Mouse (Mus musculus): Measurements from ENCODE around the gene Tnks2. TPM values are rescaled to one million over a fixed set of nuclear protein-coding genes. Genes with fewer than 3 reads are reported as not detected.

Tnks2 gene
- polyA plus RNA-seq, 1 experiment from 2014 or later: 79.5 TPM

GRCm38 (mm10) chr19:36834532-36835431, 750 bp downstream of the Tnks2 start:
- Histone ChIP-seq H3K9me3 (ENCODE audit: control insufficient read depth, low read length) (no peaks in the 10 kb centered on the region), H3K4me3 (ENCODE audit: low read depth, low read length) (peak overlapping the region; percentile 97), H3K9ac (ENCODE audit: low read depth, low read length) (peak overlapping the region; percentile 99), H3K36me3 (ENCODE audit: control insufficient read depth, insufficient read depth, low read length) (0 out of 2 replicates have a peak, but pooled peaks cover 11% of the 10 kb centered on the region), H3K4me2 (ENCODE audit: low read depth, low read length) (peak overlapping the region; percentile 67), H3K27me3 (replicated peaks; ENCODE audit: control insufficient read depth, insufficient read depth, low read length) (no peaks in the 10 kb centered on the region), H3K27ac (replicated peaks; ENCODE audit: low read depth, low read length) (peak overlapping the region; percentile 99), H3K4me1 (ENCODE audit: control insufficient read depth, insufficient read depth, low read length) (peaks cover 16% of the 10 kb centered on the region)
- ATAC-seq (ENCODE audit: low read depth) (peak; percentile 34), DNase-seq (ENCODE audit: low spot score) (peak; percentile 62)
- 2% methylated on average over 20 of the region's 62 CpGs for WGBS

- DNase-seq (ENCODE audit: low spot score) (no peak), ATAC-seq (ENCODE audit: low read depth) (no peak)
- Histone ChIP-seq H3K9ac (ENCODE audit: low read depth, low read length) (peak overlapping the region; percentile 54), H3K36me3 (ENCODE audit: control insufficient read depth, insufficient read depth, low read length) (peaks cover 15% of the 10 kb centered on the region; the same call in 1 of the 2 replicates), H3K27ac (replicated peaks; ENCODE audit: low read depth, low read length) (no peak overlapping the region), H3K27me3 (replicated peaks; ENCODE audit: control insufficient read depth, insufficient read depth, low read length) (no peaks in the 10 kb centered on the region), H3K4me3 (ENCODE audit: low read depth, low read length) (peak overlapping the region; percentile 97), H3K9me3 (ENCODE audit: control insufficient read depth, low read length) (no peaks in the 10 kb centered on the region), H3K4me1 (ENCODE audit: control insufficient read depth, insufficient read depth, low read length) (peaks cover 16% of the 10 kb centered on the region), H3K4me2 (ENCODE audit: low read depth, low read length) (peak overlapping the region; percentile 67)
- WGBS: 47% methylated on average over 4 of the region's 4 CpGs
These were observed 2.0 kb downstream of the Tnks2 start for GRCm38 (mm10) chr19:36836035-36836434.

GRCm38 (mm10) chr19:36840301-36840700, 6.3 kb downstream of the Tnks2 start:
- Histone ChIP-seq H3K4me1 (ENCODE audit: control insufficient read depth, insufficient read depth, low read length) (peaks cover 10% of the 10 kb centered on the region; the same call in 1 of the 2 replicates), H3K4me3 (ENCODE audit: low read depth, low read length) (no peak overlapping the region), H3K9me3 (ENCODE audit: control insufficient read depth, low read length) (no peaks in the 10 kb centered on the region), H3K27ac (replicated peaks; ENCODE audit: low read depth, low read length) (no peak overlapping the region), H3K27me3 (replicated peaks; ENCODE audit: control insufficient read depth, insufficient read depth, low read length) (no peaks in the 10 kb centered on the region), H3K4me2 (ENCODE audit: low read depth, low read length) (no peak overlapping the region), H3K36me3 (ENCODE audit: control insufficient read depth, insufficient read depth, low read length) (peaks cover 37% of the 10 kb centered on the region), H3K9ac (ENCODE audit: low read depth, low read length) (no peak overlapping the region)
- ATAC-seq (ENCODE audit: low read depth): no peak
- 96% methylated on average over 3 of the region's 3 CpGs for WGBS
- DNase-seq (ENCODE audit: low spot score): no peak

GRCm38 (mm10) chr19:36843866-36844265, 9.8 kb downstream of the Tnks2 start:
- no peak overlapping the region for H3K4me2 ChIP-seq (ENCODE audit: low read depth, low read length)
- H3K9me3 ChIP-seq (ENCODE audit: control insufficient read depth, low read length): no peaks in the 10 kb centered on the region
- H3K4me3 ChIP-seq (ENCODE audit: low read depth, low read length): no peak overlapping the region
- peaks cover 63% of the 10 kb centered on the region for H3K36me3 ChIP-seq (ENCODE audit: control insufficient read depth, insufficient read depth, low read length)
- H3K27ac ChIP-seq (replicated peaks; ENCODE audit: low read depth, low read length): no peak overlapping the region
- H3K9ac ChIP-seq (ENCODE audit: low read depth, low read length): no peak overlapping the region
- WGBS: 95% methylated on average over 11 of the region's 11 CpGs
- H3K4me1 ChIP-seq (ENCODE audit: control insufficient read depth, insufficient read depth, low read length): no peaks in the 10 kb centered on the region
- no peak for ATAC-seq (ENCODE audit: low read depth)
- no peaks in the 10 kb centered on the region for H3K27me3 ChIP-seq (replicated peaks; ENCODE audit: control insufficient read depth, insufficient read depth, low read length)
- DNase-seq (ENCODE audit: low spot score): no peak

- Histone ChIP-seq H3K4me3 (ENCODE audit: low read depth, low read length) (no peak overlapping the region), H3K9ac (ENCODE audit: low read depth, low read length) (no peak overlapping the region), H3K36me3 (ENCODE audit: control insufficient read depth, insufficient read depth, low read length) (peaks cover 70% of the 10 kb centered on the region), H3K4me2 (ENCODE audit: low read depth, low read length) (no peak overlapping the region), H3K27ac (replicated peaks; ENCODE audit: low read depth, low read length) (no peak overlapping the region), H3K4me1 (ENCODE audit: control insufficient read depth, insufficient read depth, low read length) (no peaks in the 10 kb centered on the region), H3K27me3 (replicated peaks; ENCODE audit: control insufficient read depth, insufficient read depth, low read length) (no peaks in the 10 kb centered on the region), H3K9me3 (ENCODE audit: control insufficient read depth, low read length) (no peaks in the 10 kb centered on the region)
- WGBS: 93% methylated on average over 5 of the region's 5 CpGs
- ATAC-seq (ENCODE audit: low read depth) (no peak), DNase-seq (ENCODE audit: low spot score) (no peak)
These were observed 11.9 kb downstream of the Tnks2 start for GRCm38 (mm10) chr19:36845924-36846323.

- no peak overlapping the region for H3K4me3 ChIP-seq (ENCODE audit: low read depth, low read length)
- H3K4me1 ChIP-seq (ENCODE audit: control insufficient read depth, insufficient read depth, low read length): no peaks in the 10 kb centered on the region
- H3K27me3 ChIP-seq (replicated peaks; ENCODE audit: control insufficient read depth, insufficient read depth, low read length): no peaks in the 10 kb centered on the region
- no peak overlapping the region for H3K4me2 ChIP-seq (ENCODE audit: low read depth, low read length)
- no peaks in the 10 kb centered on the region for H3K9me3 ChIP-seq (ENCODE audit: control insufficient read depth, low read length)
- DNase-seq (ENCODE audit: low spot score): no peak
- ATAC-seq (ENCODE audit: low read depth): no peak
- H3K36me3 ChIP-seq (ENCODE audit: control insufficient read depth, insufficient read depth, low read length): peaks cover 91% of the 10 kb centered on the region
- H3K27ac ChIP-seq (replicated peaks; ENCODE audit: low read depth, low read length): no peak overlapping the region
- no peak overlapping the region for H3K9ac ChIP-seq (ENCODE audit: low read depth, low read length)
- 89% methylated on average over 2 of the region's 2 CpGs for WGBS
These were observed 19.8 kb downstream of the Tnks2 start for GRCm38 (mm10) chr19:36853831-36854230.

- Histone ChIP-seq H3K36me3 (ENCODE audit: control insufficient read depth, insufficient read depth, low read length) (peaks cover 92% of the 10 kb centered on the region), H3K4me1 (ENCODE audit: control insufficient read depth, insufficient read depth, low read length) (no peaks in the 10 kb centered on the region), H3K27me3 (replicated peaks; ENCODE audit: control insufficient read depth, insufficient read depth, low read length) (no peaks in the 10 kb centered on the region), H3K9ac (ENCODE audit: low read depth, low read length) (no peak overlapping the region), H3K4me3 (ENCODE audit: low read depth, low read length) (no peak overlapping the region), H3K4me2 (ENCODE audit: low read depth, low read length) (no peak overlapping the region), H3K9me3 (ENCODE audit: control insufficient read depth, low read length) (no peaks in the 10 kb centered on the region), H3K27ac (replicated peaks; ENCODE audit: low read depth, low read length) (no peak overlapping the region)
- DNase-seq (ENCODE audit: low spot score) (no peak), ATAC-seq (ENCODE audit: low read depth) (no peak)
- WGBS: 89% methylated on average over 9 of the region's 9 CpGs
These were observed 23.8 kb downstream of the Tnks2 start for GRCm38 (mm10) chr19:36857851-36858250.

GRCm38 (mm10) chr19:36860393-36860792, 26.4 kb downstream of the Tnks2 start:
- WGBS: 93% methylated on average over 5 of the region's 5 CpGs
- Histone ChIP-seq H3K4me1 (ENCODE audit: control insufficient read depth, insufficient read depth, low read length) (no peaks in the 10 kb centered on the region), H3K4me3 (ENCODE audit: low read depth, low read length) (no peak overlapping the region), H3K36me3 (ENCODE audit: control insufficient read depth, insufficient read depth, low read length) (peaks cover 86% of the 10 kb centered on the region), H3K27me3 (replicated peaks; ENCODE audit: control insufficient read depth, insufficient read depth, low read length) (no peaks in the 10 kb centered on the region), H3K9me3 (ENCODE audit: control insufficient read depth, low read length) (no peaks in the 10 kb centered on the region), H3K9ac (ENCODE audit: low read depth, low read length) (no peak overlapping the region), H3K4me2 (ENCODE audit: low read depth, low read length) (no peak overlapping the region), H3K27ac (replicated peaks; ENCODE audit: low read depth, low read length) (no peak overlapping the region)
- DNase-seq (ENCODE audit: low spot score): no peak
- no peak for ATAC-seq (ENCODE audit: low read depth)

GRCm38 (mm10) chr19:36865905-36866304, 31.9 kb downstream of the Tnks2 start:
- Histone ChIP-seq H3K4me1 (ENCODE audit: control insufficient read depth, insufficient read depth, low read length) (no peaks in the 10 kb centered on the region), H3K27ac (replicated peaks; ENCODE audit: low read depth, low read length) (no peak overlapping the region), H3K9ac (ENCODE audit: low read depth, low read length) (no peak overlapping the region), H3K9me3 (ENCODE audit: control insufficient read depth, low read length) (no peaks in the 10 kb centered on the region), H3K27me3 (replicated peaks; ENCODE audit: control insufficient read depth, insufficient read depth, low read length) (no peaks in the 10 kb centered on the region), H3K4me2 (ENCODE audit: low read depth, low read length) (no peak overlapping the region), H3K36me3 (ENCODE audit: control insufficient read depth, insufficient read depth, low read length) (peaks cover 86% of the 10 kb centered on the region), H3K4me3 (ENCODE audit: low read depth, low read length) (no peak overlapping the region)
- 90% methylated on average over 5 of the region's 5 CpGs for WGBS
- ATAC-seq (ENCODE audit: low read depth) (no peak), DNase-seq (ENCODE audit: low spot score) (no peak)

All from embryonic facial prominence, embryonic 14.5 days (tissue).